9 mouse cellular contexts compared by ENCODE assay signal in the genomic region with DNA sequence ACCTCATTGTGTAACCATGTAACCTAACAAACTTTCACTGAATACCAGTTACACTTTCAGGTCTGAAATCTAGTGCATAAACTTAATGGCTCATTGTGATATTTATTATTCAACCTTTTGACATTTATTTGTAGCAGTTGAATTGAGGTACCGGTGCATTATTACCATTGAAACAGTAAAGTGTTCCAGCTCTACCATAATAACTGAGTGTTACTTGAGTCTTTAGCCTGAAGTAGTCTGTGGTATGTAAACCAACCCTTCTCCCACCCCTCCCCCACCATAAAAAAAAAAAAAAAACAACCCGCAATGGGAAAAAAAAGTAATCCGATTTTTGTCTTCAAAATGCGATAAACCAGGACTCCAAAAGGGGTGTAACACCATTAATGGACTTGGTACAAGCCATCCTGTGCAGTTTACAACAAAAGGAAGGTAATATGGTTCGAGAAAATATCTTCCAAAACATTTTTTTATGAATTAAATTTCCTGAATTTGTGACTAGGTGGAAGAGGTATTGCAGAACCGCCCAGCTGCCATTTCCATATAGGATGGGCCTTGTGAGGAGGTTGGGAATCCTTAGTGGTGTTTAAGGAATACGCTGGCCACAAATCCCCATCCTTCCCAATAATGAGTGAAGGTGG. TPM values are rescaled to one million over a fixed set of nuclear protein-coding genes. Genes with fewer than 3 reads are reported as not detected.
DNase-seq lines count a peak whose midpoint lies in the region; ATAC-seq and TF ChIP-seq lines count a peak whose summit lies in the region.
"Had no signal": no experiment of that assay in that cellular context is flagged by ENCODE, and none has a peak within 500 bp of the region (broad histone marks: within the 10 kb centered on the region; RNA-seq: fewer than 3 reads in every experiment).

No protein-coding gene starts in this region.

- peak overlapping the region; percentile 27 for H3K4me3 ChIP-seq in cerebellum, adult 2 months (replicated peaks; ENCODE audit: insufficient read depth, low read depth, low read length)
- H3K4me3 ChIP-seq in lung, embryonic 16.5 days (ENCODE audit: low read length): peak overlapping the region; percentile 88
- H3K4me3 ChIP-seq in lung, adult 2 months (replicated peaks; ENCODE audit: extremely low read depth, low read depth, low read length): no peak overlapping the region
- peak overlapping the region; percentile 91 for H3K4me3 ChIP-seq in limb, embryonic 11.5 days (ENCODE audit: low read depth, low read length)
- H3K4me3 ChIP-seq in stomach, embryonic 15.5 days (replicated peaks): peak overlapping the region; percentile 81
- H3K4me3 ChIP-seq in thymus, adult 2 months (ENCODE audit: control insufficient read depth, insufficient read depth, low read length): no peak overlapping the region

- no peaks in the 10 kb centered on the region for H3K9me3 ChIP-seq in lung, embryonic 16.5 days (ENCODE audit: control insufficient read depth, low read length)
- no peaks in the 10 kb centered on the region for H3K9me3 ChIP-seq in limb, embryonic 11.5 days (ENCODE audit: control insufficient read depth, low read length)
- H3K9me3 ChIP-seq in stomach, embryonic 15.5 days: no peaks in the 10 kb centered on the region

- WGBS in cerebellum, adult 2 months: 39% methylated on average over 7 of the region's 7 CpGs
- 12% methylated on average over 7 of the region's 7 CpGs for WGBS in lung, embryonic 16.5 days
- WGBS in lung, adult 2 months: 62% methylated on average over 7 of the region's 7 CpGs
- 5% methylated on average over 7 of the region's 7 CpGs for WGBS in limb, embryonic 11.5 days
- 21% methylated on average over 7 of the region's 7 CpGs for WGBS in stomach, embryonic 15.5 days
- 92% methylated on average over 7 of the region's 7 CpGs for WGBS in thymus, adult 2 months

- H3K4me1 ChIP-seq in cerebellum, adult 2 months (ENCODE audit: control insufficient read depth, insufficient read depth, low read length): peaks cover 5% of the 10 kb centered on the region
- peaks cover 51% of the 10 kb centered on the region for H3K4me1 ChIP-seq in lung, embryonic 16.5 days (replicated peaks; ENCODE audit: control insufficient read depth, insufficient read depth, low read length)
- H3K4me1 ChIP-seq in lung, adult 2 months (ENCODE audit: control insufficient read depth, insufficient read depth, low read length): no peaks in the 10 kb centered on the region; the same call in 1 of the 2 replicates
- H3K4me1 ChIP-seq in limb, embryonic 11.5 days (ENCODE audit: control insufficient read depth, insufficient read depth, low read length): peaks cover 32% of the 10 kb centered on the region
- peaks cover 30% of the 10 kb centered on the region for H3K4me1 ChIP-seq in stomach, embryonic 15.5 days
- H3K4me1 ChIP-seq in thymus, adult 2 months (replicated peaks; ENCODE audit: control insufficient read depth, insufficient read depth, low read length): peaks cover 13% of the 10 kb centered on the region

- H3K4me2 ChIP-seq in lung, embryonic 16.5 days (ENCODE audit: low read depth, low read length): peak overlapping the region; percentile 74
- H3K4me2 ChIP-seq in limb, embryonic 11.5 days (ENCODE audit: low read depth, severe bottlenecking): peak overlapping the region; percentile 91
- H3K4me2 ChIP-seq in stomach, embryonic 15.5 days: peak overlapping the region; percentile 78

- DNase-seq in cerebellum, adult 2 months: no peak
- no peak for DNase-seq in cerebellum, adult 9-11 months
- DNase-seq in lung, adult 2 months: no peak
- no peak for DNase-seq in limb, embryonic 11.5 days (ENCODE audit: low spot score)
- DNase-seq in thymus, adult 2 months: no peak
- no peak for DNase-seq in adrenal gland, postnatal 25 days
- DNase-seq: lung, postnatal 14 days had no signal

- peak overlapping the region; percentile 96 for H3K9ac ChIP-seq in lung, embryonic 16.5 days (ENCODE audit: low read length)
- peak overlapping the region; percentile 100 for H3K9ac ChIP-seq in limb, embryonic 11.5 days (ENCODE audit: low read length)
- no peak overlapping the region for H3K9ac ChIP-seq in stomach, embryonic 15.5 days

- no peaks in the 10 kb centered on the region for H3K36me3 ChIP-seq in lung, embryonic 16.5 days (ENCODE audit: control insufficient read depth, insufficient read depth, low read length)
- H3K36me3 ChIP-seq in limb, embryonic 11.5 days (ENCODE audit: control insufficient read depth, insufficient read depth, low read length): no peaks in the 10 kb centered on the region
- H3K36me3 ChIP-seq in stomach, embryonic 15.5 days: no peaks in the 10 kb centered on the region
- H3K36me3 ChIP-seq in thymus, adult 2 months (ENCODE audit: control insufficient read depth, insufficient read depth, low read length): no peaks in the 10 kb centered on the region

- ATAC-seq in lung, embryonic 16.5 days (ENCODE audit: low read depth): no peak
- ATAC-seq in limb, embryonic 11.5 days (ENCODE audit: insufficient number of reproducible peaks, low FRiP score, low TSS enrichment, low read depth): no peak
- no peak for ATAC-seq in stomach, embryonic 15.5 days (ENCODE audit: insufficient read depth, low FRiP score, low read depth)

- H3K27me3 ChIP-seq in cerebellum, adult 2 months (ENCODE audit: control insufficient read depth, insufficient read depth, low read length): no peaks in the 10 kb centered on the region
- no peaks in the 10 kb centered on the region for H3K27me3 ChIP-seq in lung, embryonic 16.5 days (ENCODE audit: control insufficient read depth, insufficient read depth, low read depth, low read length)
- no peaks in the 10 kb centered on the region for H3K27me3 ChIP-seq in limb, embryonic 11.5 days (ENCODE audit: control insufficient read depth, insufficient read depth, low read length)
- H3K27me3 ChIP-seq in stomach, embryonic 15.5 days (replicated peaks): no peaks in the 10 kb centered on the region
- peaks cover 27% of the 10 kb centered on the region for H3K27me3 ChIP-seq in thymus, adult 2 months (ENCODE audit: control insufficient read depth, insufficient read depth, low read length)

- H3K27ac ChIP-seq in cerebellum, adult 2 months (ENCODE audit: insufficient read depth, low read length): no peak overlapping the region
- H3K27ac ChIP-seq in lung, embryonic 16.5 days (ENCODE audit: low read length): peak overlapping the region; percentile 99; the same call in 1 of the 2 replicates
- peak overlapping the region; percentile 99 for H3K27ac ChIP-seq in limb, embryonic 11.5 days (replicated peaks; ENCODE audit: low read depth, low read length)
- no peak overlapping the region; the same call in 1 of the 2 replicates for H3K27ac ChIP-seq in stomach, embryonic 15.5 days
- no peak overlapping the region for H3K27ac ChIP-seq in thymus, adult 2 months (ENCODE audit: control insufficient read depth, insufficient read depth, low read length)

- no peak for TF ChIP-seq CTCF in cerebellum, adult 2 months (IDR thresholded peaks at IDR 0.05; ENCODE audit: borderline replicate concordance, insufficient read depth, low read depth, low read length)
- TF ChIP-seq CTCF in lung, adult 2 months (IDR thresholded peaks at IDR 0.05; ENCODE audit: insufficient read depth, low read length): no peak
- TF ChIP-seq CTCF in thymus, adult 2 months (IDR thresholded peaks at IDR 0.05; ENCODE audit: borderline replicate concordance, control insufficient read depth, extremely low read depth, insufficient read depth, low read length, poor library complexity): no peak

- no peak for TF ChIP-seq POLR2A in cerebellum, adult 2 months (IDR thresholded peaks at IDR 0.05; ENCODE audit: borderline replicate concordance, insufficient read depth, low read length)
- no peak for TF ChIP-seq POLR2A in lung, adult 2 months (IDR thresholded peaks at IDR 0.05; ENCODE audit: borderline replicate concordance, extremely low read depth, low read depth, low read length)
- no peak for TF ChIP-seq POLR2A in thymus, adult 2 months (IDR thresholded peaks at IDR 0.05; ENCODE audit: control insufficient read depth, extremely low read depth, insufficient read depth, low read length, poor library complexity)

RNA-seq across cellular contexts. Expression of a gene that starts 3.6 kb away (rescaled TPM):
- polyA plus RNA-seq in cerebellum, adult 2 months (2012; rRNA removed): 4.8 and 5.7 TPM in 2 replicates
- 5.1 and 5.5 TPM in 2 replicates for polyA plus RNA-seq in lung, embryonic 16.5 days (2015; fragmentation: Nextera tagmentation; extraction: Ambion mirVana)
- polyA plus RNA-seq in lung, adult 2 months (2012; rRNA removed): 1.8 and 2.1 TPM in 2 replicates
- 11.7 and 13.8 TPM in 2 replicates for polyA plus RNA-seq in limb, embryonic 11.5 days (2014; fragmentation: Nextera tagmentation; extraction: Ambion mirVana)
- 4.0 TPM in 2 replicates for polyA plus RNA-seq in stomach, embryonic 15.5 days (2015; fragmentation: Nextera tagmentation; extraction: Ambion mirVana)
- 0.38 and 0.41 TPM in 2 replicates for polyA plus RNA-seq in thymus, adult 2 months (2012; rRNA removed)
- 4.2 and 5.4 TPM in 2 replicates for total RNA-seq in adrenal gland, postnatal 25 days (2021)

RNA-seq across cellular contexts. Expression of a gene that starts 7.7 kb away (rescaled TPM):
- 2.6 and 3.0 TPM in 2 replicates for polyA plus RNA-seq in cerebellum, adult 2 months (2012; rRNA removed)
- 12.1 and 13.1 TPM in 2 replicates for polyA plus RNA-seq in lung, embryonic 16.5 days (2015; fragmentation: Nextera tagmentation; extraction: Ambion mirVana)
- 3.3 and 4.4 TPM in 2 replicates for polyA plus RNA-seq in lung, adult 2 months (2012; rRNA removed)
- 10.4 and 11.9 TPM in 2 replicates for polyA plus RNA-seq in limb, embryonic 11.5 days (2014; fragmentation: Nextera tagmentation; extraction: Ambion mirVana)
- polyA plus RNA-seq in stomach, embryonic 15.5 days (2015; fragmentation: Nextera tagmentation; extraction: Ambion mirVana): 11.3 and 12.7 TPM in 2 replicates
- 0.37 and 0.75 TPM in 2 replicates for polyA plus RNA-seq in thymus, adult 2 months (2012; rRNA removed)
- 2.1 and 3.7 TPM in 2 replicates for total RNA-seq in adrenal gland, postnatal 25 days (2021)

RNA-seq across cellular contexts. Expression of a gene that starts 9.8 kb away (rescaled TPM):
- polyA plus RNA-seq in cerebellum, adult 2 months (2012; rRNA removed): 45.6 and 46.7 TPM in 2 replicates
- polyA plus RNA-seq in lung, embryonic 16.5 days (2015; fragmentation: Nextera tagmentation; extraction: Ambion mirVana): 56.1 and 57.9 TPM in 2 replicates
- polyA plus RNA-seq in lung, adult 2 months (2012; rRNA removed): 27.3 and 34.7 TPM in 2 replicates
- 45.3 and 46.3 TPM in 2 replicates for polyA plus RNA-seq in limb, embryonic 11.5 days (2014; fragmentation: Nextera tagmentation; extraction: Ambion mirVana)
- polyA plus RNA-seq in stomach, embryonic 15.5 days (2015; fragmentation: Nextera tagmentation; extraction: Ambion mirVana): 52.2 and 59.1 TPM in 2 replicates
- 75.4 and 90.3 TPM in 2 replicates for polyA plus RNA-seq in thymus, adult 2 months (2012; rRNA removed)
- 59.0 and 68.1 TPM in 2 replicates for total RNA-seq in adrenal gland, postnatal 25 days (2021)

RNA-seq across cellular contexts. Expression of a gene that starts 48.5 kb away (rescaled TPM):
- not detected in 2 replicates for polyA plus RNA-seq in cerebellum, adult 2 months (2012; rRNA removed)
- polyA plus RNA-seq in lung, embryonic 16.5 days (2015; fragmentation: Nextera tagmentation; extraction: Ambion mirVana): not detected in 2 replicates
- not detected in 2 replicates for polyA plus RNA-seq in lung, adult 2 months (2012; rRNA removed)
- polyA plus RNA-seq in limb, embryonic 11.5 days (2014; fragmentation: Nextera tagmentation; extraction: Ambion mirVana): not detected in 2 replicates
- not detected in 2 replicates for polyA plus RNA-seq in stomach, embryonic 15.5 days (2015; fragmentation: Nextera tagmentation; extraction: Ambion mirVana)
- not detected in 2 replicates for polyA plus RNA-seq in thymus, adult 2 months (2012; rRNA removed)
- not detected in 2 replicates for total RNA-seq in adrenal gland, postnatal 25 days (2021)

Comparison
In these comparisons a context has a peak if more than half of its experiments do, and no peak if none do; other contexts are left out.
1. H3K4me3 ChIP-seq: peak in cerebellum, adult 2 months (single experiment), lung, embryonic 16.5 days (single experiment), limb, embryonic 11.5 days (single experiment) and stomach, embryonic 15.5 days (single experiment); none in lung, adult 2 months (single experiment) and thymus, adult 2 months (single experiment).
2. H3K27ac ChIP-seq: peak in lung, embryonic 16.5 days (single experiment) and limb, embryonic 11.5 days (single experiment); none in cerebellum, adult 2 months (single experiment), stomach, embryonic 15.5 days (single experiment) and thymus, adult 2 months (single experiment).
3. Peak in every context shown above with its lines, with median percentiles within 50 percentile points of each other: H3K4me2 ChIP-seq.